Mouse (Mus musculus) CH12.LX (cell line): ENCODE results near the gene Cd34.

ENCODE experiments used
- CTCF ChIP-seq, 2 experiments: IDR thresholded peaks in 1 of 2; conservative IDR thresholded peaks in 1 of 2; 2 replicates each; pipeline ENCODE4 v1.5.1; 2011 to 2012; ENCODE audit warnings: low read depth in 2 of 2, low read length in 2 of 2, improper control_type of control experiment in 1 of 2, inconsistent platforms in 1 of 2, mild to moderate bottlenecking in 1 of 2, moderate library complexity in 1 of 2
- EP300 ChIP-seq: IDR thresholded peaks from 2 replicates; pipeline ENCODE4 v1.6.1; 2011; ENCODE audit warnings: low read length, improper control_type of control experiment
- JUND ChIP-seq: conservative IDR thresholded peaks from 2 replicates; pipeline ENCODE4 v1.6.1; 2011; ENCODE audit warnings: low read depth, low read length, improper control_type of control experiment
- RCOR1 ChIP-seq: conservative IDR thresholded peaks from 2 replicates; pipeline ENCODE4 v1.6.1; 2012; ENCODE audit warnings: low read depth, mild to moderate bottlenecking, inconsistent platforms, low read length, improper control_type of control experiment
- TBP ChIP-seq: conservative IDR thresholded peaks from 2 replicates; pipeline ENCODE4 v1.6.1; 2011; ENCODE audit warnings: low read depth, low read length, improper control_type of control experiment
- TCF12 ChIP-seq: IDR thresholded peaks from 2 replicates; pipeline ENCODE4 v1.6.1; 2014; ENCODE audit warnings: low read depth, mild to moderate bottlenecking, inconsistent platforms, low read length, improper control_type of control experiment
- USF2 ChIP-seq: conservative IDR thresholded peaks from 2 replicates; pipeline ENCODE4 v1.6.1; 2011; ENCODE audit warnings: low read depth, low read length, improper control_type of control experiment

- TF ChIP-seq EP300 = no peak
- TF ChIP-seq RCOR1 = no peak
- no peak for TF ChIP-seq JUND
- no peak for TF ChIP-seq CTCF (conservative IDR thresholded peaks at IDR 0.05 in 1 of 2, IDR thresholded peaks at IDR 0.05 in 1 of 2; ENCODE audit: low read depth in 2 of 2, low read length in 2 of 2)
- TF ChIP-seq TCF12 = no peak
- no peak for TF ChIP-seq USF2
- TF ChIP-seq TBP = no peak
Measured at GRCm38 (mm10) chr1:194927887-194928286, 10.7 kb upstream of the Cd34 start.
